Mouse (Mus musculus): ENCODE measurements around the gene Golim4. TPM values are rescaled to one million over a fixed set of nuclear protein-coding genes. Genes with fewer than 3 reads are reported as not detected.
"Not testable (repeated sequence)": the region's sequence is repeated elsewhere in the genome, so short reads cannot be mapped to it uniquely, and the experiment has no call there.

Golim4 gene
- 16.6 and 16.9 TPM in 2 replicates for polyA plus RNA-seq (2015; fragmentation: Nextera tagmentation; extraction: Ambion mirVana)

DNA sequence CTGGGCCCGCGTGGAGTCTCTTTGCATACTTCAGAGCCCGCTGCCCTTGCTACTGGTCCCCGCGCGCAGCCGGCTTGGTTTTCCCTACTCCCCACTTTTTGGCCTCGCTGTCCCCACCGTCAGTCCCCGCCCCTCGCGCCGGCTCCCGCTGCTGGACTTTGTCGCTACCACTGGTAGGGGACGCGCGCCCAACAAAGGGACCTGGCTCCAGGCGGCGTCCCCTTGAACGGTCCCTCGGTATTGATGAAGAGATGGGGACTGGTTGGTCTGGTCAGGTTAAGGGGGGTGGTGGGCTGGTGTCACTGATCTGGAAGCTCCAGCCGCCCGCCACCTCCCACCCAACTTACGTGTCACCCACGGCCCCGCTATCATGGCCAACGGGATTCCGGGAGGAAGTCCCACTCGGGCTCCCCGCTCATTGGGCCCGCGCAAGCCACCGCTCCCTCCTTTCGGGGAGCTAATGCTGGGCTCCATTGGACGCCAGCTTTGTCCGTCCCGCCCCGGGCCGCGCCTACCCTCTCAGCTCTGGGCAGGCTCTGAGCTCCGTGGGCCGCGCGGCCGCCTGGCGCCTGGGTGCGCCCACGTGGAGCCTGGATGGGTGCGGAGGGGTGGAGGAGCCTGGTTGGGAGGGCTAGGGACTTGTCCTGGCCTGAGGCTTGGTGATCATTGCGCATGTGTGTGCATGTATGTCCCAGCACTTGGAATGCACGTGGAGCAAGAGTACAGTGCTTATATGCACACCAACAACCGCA lies at the start of gene Golim4:
TSS of gene Golim4 (minus strand) at position 399 of the 752 bp plus-strand sequence.
- peak; percentile 86 for DNase-seq (ENCODE audit: low spot score)

DNA sequence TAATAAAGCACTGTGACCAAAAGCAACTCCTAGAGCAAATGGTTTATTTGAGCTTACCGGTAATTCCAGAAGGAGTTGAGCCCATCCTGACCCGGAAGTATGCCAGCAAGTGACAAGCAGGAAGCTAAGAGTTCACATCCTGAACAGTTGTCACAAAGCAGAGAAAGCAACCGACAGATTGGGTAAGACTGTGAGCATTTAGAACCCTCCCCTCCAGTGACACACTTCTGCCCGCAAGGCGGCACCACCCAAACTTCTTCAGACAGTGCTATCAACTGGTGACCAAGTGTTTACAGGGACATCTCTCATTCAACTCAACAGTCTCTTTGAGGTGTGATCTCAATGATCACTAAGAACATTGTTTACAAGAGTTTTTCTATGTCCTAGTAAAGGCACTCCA lies 48.9 kb upstream of the Golim4 start:
- DNase-seq (ENCODE audit: low spot score) = no peak

DNA sequence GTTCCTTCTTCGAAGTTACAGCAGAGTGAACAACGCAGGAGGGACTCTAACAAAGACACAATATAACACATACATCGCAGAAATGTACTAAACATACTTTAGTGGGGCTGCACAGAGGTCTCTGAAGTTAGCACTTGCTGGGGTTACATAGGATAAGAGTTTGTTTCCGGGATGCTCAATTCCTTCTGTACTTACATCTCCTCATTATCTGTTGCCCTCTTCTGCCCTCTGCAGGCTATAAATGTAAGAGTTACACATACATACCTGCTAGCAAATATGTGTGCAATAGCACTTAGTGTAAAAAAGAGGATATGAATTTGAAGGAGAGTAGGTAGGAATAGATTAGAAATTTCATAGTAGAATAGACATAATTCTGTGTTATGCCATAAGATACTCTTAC lies 44.4 kb upstream of the Golim4 start:
- peak; percentile 43 for DNase-seq (ENCODE audit: low spot score)

DNA sequence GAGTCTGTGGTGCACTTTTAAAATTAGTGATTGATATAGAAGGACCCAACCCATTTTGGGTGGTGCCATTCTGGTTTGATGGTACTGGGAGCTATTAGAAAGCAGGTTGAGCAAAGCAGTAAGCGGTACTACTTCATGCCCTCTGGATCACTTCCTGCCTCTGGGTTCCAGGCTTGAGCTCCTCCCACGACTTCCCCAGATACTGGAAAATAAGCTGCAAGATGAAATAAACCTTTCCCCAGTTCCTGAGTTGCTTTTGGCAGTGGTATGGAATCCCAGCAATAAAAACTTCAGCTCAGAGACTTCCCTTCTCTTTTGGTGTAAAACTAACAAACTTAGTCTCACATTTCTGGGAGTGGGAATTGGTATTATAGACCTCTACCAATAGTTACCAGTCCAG lies 43.7 kb upstream of the Golim4 start:
- DNase-seq (ENCODE audit: low spot score) = no peak

DNA sequence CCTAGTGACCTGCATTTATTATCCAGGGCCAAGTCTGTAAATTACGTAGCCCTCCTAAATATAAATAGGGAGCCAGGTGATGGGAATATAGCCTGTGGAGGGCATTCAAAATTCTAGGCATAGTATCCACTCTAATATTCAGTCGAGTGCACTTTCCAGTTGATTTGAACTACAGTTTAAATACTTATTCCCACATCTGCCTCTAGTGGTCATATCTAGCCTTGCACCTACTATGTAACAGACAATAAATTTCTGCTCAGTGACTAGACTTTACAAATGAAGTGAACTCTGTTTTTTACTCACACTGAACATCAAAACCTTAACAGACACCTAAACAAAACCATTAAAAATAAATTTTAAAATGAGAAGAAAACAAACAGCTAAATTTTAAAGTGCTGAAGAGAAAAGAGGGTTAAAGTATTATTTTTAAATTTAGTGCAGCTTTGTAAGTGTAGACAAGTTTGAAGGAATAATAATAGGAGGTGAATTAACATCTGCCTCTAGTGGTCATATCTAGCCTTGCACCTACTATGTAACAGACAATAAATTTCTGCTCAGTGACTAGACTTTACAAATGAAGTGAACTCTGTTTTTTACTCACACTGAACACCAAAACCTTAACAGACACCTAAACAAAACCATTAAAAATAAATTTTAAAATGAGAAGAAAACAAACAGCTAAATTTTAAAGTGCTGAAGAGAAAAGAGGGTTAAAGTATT lies 24.4 kb upstream of the Golim4 start:
- not testable (repeated sequence) for DNase-seq (ENCODE audit: low spot score)

DNA sequence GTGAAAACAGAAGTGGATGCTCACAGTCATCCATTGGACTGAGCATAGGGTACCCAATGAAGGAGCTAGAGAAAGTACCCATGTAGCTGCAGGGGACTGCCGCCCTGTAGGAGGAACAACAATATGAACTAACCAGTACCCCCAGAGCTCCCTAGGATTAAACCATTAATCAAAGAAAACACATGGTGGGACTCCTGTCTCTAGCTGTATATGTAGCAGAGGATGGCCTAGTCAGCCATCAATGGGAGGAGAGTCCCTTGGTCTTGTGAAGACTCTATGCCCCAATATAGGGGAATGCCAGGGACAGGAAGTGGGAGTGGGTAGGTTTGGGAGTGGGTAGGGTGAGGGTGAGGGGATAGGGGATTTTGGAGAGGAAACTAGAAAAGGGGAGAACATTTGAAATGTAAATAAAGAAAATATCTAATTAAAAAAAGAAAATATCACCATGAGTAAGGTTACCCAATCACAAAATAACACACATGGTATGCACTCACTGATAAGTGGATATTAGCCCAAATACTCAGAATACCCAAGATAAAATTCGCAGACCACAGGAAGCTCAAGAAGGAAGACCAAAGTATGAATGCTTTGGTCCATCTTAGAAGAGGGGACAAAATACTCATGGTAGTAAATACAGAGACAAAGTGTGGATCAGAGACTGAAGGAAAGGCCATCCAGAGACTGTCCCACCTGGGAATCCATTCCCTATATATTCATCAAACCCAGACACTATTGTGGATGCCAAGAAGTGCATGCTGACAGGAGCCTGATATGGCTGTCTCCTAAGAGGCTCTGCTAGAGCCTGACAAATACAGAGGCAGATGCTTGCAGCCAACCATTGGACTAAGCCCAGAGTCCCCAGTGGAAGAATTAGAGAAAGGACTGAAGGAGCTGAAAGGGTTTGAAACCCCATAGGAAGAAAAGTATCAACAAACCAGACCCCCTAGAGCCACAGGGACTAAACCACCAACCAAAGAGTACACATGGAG lies 6.3 kb upstream of the Golim4 start:
- DNase-seq (ENCODE audit: low spot score) = not testable (repeated sequence)

DNA sequence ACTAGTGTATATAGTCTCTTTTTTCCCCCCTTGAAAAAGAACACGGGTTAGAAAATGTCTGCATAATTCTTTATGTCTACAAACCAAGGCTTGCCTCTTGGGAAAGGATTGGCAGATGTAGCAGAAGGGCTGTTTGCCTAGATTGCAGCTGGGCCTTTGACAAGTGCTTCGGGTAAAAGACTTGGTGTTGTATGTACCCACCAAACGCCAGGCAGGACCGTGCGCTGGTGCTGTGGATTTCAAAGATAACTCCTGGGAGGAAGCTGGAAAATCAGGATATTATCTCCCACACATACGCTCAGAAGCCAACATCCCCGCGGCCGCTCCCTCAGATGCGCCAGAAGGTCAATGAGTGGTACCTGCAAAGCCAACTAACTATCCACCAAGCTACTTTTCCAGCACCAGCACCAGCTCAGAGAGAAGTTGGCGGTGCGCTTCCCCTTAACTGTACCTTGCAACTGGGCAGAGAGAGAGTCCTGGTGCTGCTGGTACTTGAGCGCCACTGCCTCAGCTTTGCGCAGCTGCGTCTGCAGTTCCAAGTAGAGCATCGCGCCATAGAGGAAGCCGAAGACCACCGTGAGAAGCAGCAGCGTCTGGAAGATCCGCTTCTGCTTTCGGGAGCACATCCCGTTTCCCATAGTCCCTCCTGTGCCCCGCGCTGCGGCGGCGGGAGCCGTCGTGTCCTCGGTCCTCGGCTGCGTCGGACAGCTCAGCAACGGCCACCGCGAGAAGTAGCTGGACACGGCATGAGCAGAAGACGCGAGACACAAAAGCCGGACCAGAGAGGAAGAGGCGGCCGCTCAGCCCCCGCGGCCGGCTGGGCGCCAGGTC lies 873 bp downstream of the Golim4 start:
- peak; percentile 55 for DNase-seq (ENCODE audit: low spot score)

DNA sequence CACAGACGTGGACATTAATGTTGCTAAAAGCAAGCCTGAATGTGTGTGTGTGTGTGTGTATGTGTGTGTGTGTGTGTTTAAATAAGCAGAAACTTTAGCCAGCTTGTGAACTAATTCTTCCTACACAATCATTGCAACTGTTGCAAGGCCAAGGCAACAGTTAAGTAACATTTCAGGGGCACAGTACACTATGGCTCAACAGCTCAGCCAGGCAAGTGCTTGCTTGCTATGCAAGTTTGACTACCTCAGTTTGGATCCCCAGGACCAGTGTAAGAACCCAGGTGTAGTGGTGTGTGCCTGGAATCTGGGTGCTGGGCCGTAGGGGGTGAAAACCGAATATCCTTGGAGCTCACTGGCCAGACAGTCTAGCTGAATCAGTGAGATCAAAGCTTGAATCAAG lies 2.6 kb downstream of the Golim4 start:
- DNase-seq (ENCODE audit: low spot score) = no peak

DNA sequence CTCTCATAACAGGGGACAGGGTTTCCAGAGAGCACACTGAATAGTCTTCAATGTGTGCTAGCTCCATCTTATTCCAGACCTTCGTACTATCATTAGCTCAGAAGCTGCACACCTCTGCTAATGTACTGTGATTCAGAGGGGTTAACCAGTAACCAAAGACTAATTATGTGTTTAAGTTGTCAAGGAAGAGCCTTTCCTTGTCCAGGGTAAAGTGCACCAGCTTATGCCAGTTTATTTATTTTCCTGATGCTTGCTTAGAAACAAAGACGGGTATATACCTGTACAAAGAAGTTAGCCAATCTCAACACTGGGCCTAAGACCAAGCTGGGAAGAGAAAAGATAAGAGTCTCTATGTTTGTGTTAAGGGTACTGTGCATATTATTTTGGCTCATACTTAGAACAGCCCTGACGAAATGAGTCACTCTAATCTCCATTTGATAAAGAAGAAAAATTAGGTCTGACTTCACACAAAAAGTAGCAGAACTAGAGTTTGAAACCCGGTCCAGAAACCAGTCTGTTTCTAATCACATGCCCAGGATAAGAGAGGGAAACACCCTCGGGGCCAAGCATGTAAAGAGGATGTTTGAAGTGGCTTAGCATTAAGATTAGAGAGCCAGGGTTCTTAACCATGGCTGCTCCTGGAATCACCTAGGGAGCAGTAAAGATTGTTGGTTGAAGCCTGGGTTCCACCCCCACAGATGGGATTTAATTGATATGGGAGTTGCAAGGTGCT lies 4.3 kb downstream of the Golim4 start:
- DNase-seq (ENCODE audit: low spot score) = no peak

DNA sequence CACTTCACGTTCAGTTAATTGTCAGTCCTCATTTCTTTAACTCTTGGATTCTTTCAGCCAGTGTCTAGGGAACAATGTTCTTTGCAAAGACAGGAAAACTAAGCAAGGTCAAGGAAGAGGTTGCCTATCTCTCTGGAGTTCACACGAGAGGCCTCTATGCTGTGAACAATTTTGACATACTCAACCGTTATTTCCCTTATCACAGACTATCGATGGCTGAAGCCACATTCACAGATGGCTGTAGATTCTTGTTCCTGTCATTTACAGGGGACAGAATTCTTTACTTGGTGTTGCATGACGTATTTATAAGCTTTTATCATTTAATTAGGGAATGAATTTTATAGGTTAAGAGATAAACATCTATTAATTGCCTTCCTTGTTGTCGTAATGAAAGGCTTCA lies 5.9 kb downstream of the Golim4 start:
- DNase-seq (ENCODE audit: low spot score) = no peak

DNA sequence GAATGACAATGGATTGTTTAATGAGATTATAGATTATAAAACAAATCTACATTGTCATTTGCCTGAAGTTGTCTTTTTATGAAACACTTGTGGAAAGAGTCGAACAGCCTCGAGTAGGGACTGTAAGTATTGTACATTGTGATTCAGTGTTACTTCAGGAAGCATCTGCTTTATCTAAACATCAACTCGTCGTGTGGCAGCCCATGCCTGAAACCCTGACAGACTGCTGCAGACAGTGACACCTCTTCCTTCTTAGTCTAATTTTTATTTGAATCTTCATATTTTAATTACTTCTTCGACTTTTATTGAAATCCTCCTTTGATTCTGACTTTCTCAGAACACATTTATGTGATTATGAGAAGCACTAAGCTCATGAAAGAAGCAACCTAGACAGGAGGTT lies 7.4 kb downstream of the Golim4 start:
- no peak for DNase-seq (ENCODE audit: low spot score)

DNA sequence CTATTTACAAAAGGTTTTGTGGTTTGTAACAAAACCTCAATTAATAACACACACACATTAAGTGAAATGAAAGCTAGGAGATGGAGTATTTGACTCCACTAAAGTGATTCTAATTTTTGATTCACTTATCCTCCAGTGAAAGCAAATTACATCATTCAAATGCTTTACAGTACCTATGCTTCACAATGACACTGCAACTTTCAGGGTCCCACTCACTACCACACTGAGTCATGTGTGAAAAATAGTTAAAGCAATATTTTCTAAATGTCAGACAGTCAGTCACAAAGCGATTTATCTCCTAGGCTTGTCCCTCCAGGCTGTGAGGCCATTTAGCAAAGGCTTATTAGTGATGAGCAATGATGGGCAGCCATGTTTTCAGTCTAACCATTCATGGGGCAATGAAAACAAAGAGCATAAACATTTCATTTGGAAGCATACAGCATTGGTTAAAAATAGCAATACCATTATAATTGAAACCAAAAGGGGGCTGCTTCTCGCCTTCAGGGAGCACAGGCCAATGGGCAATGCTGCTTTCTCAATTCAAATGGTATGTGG lies 8.1 kb downstream of the Golim4 start:
- DNase-seq (ENCODE audit: low spot score) = no peak

DNA sequence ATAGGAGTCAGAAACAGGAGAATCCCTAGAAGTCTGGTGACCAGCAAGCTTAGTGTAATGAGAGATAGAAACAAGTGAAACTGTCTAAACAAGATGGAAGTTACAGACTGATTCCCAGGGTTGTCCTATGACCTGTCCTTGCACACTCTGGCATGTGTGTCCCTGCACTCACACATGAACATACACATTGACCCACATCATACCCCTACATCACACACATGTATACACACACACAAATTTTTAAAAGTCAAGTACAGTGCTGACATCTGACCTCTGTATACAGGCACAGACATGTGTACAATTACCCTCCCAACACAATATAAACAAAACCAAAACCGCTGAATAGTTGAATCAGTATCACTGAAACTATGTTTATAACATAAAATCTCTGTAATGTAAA lies 8.7 kb downstream of the Golim4 start:
- DNase-seq (ENCODE audit: low spot score) = no peak

DNA sequence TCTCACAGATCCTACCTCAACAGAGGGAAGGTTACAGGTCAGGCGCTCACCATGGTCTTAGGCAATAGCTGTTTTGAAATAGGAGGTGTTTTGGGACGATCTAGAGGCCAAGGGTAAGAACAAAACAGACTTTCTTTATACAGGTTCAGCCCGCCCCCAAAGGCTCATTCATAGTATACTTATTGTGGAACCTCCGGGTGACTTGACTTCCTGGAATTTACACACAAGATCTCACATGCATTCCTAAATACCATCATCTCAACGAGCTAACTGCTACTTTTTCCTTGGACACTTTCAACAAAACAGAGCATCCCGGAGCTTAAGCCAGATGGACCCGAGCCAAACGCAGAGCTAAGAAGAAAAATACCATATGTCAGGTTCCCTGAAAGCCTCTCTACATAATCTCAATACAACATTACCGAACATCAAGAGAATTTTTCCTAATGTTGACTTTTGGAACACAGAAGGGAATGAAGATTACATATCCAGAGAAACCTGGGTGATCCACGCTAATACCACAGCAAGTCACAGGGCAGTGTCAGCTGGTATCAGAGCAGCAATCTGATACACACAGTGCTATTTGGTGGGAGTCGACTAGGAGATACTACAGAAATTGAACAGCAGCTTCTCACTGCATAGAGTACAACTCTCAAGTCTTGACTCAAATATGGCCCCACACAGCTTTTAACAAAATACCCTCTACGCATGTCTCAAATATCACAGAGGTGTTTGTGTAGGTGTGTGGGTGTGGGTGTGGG lies 14.3 kb downstream of the Golim4 start:
- no peak for DNase-seq (ENCODE audit: low spot score)

DNA sequence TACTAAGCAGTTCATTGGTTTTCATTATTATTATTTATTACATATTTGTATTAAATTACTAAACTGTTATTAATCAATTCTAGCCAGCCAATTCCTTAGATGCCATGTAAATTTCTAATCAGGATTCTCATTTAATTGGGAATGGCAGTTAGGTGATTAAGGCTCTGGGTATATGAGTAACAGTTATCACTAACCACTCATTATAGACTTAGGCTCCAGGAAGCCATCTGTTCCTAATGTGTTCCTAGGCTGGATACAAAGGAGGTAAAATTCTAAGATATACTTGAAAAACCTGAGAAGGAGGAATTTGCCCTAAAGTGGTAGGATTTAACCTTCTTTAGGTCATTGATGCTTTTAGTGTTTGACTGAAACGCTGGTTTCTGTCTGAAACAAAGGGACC lies 14.9 kb downstream of the Golim4 start:
- DNase-seq (ENCODE audit: low spot score) = no peak

DNA sequence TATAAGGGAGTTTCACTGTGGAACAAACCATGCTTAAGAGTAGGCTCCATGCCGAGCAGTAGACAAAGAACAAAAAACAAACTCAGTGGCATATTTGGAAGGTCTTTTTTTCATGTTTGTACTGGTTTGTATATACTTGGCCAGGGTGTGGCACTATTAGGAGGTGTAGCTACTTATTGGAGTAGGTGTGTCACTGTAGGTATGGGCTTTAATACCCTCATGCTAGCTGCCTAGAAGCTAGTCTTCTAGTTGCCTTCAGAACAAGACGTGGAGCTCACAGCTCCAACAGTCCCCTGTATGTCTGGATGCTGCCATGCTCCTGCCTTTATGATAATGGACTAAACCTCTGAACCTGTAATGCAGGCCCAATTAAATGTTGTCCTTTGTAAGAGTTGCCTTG lies 20.6 kb downstream of the Golim4 start:
- no peak for DNase-seq (ENCODE audit: low spot score)

DNA sequence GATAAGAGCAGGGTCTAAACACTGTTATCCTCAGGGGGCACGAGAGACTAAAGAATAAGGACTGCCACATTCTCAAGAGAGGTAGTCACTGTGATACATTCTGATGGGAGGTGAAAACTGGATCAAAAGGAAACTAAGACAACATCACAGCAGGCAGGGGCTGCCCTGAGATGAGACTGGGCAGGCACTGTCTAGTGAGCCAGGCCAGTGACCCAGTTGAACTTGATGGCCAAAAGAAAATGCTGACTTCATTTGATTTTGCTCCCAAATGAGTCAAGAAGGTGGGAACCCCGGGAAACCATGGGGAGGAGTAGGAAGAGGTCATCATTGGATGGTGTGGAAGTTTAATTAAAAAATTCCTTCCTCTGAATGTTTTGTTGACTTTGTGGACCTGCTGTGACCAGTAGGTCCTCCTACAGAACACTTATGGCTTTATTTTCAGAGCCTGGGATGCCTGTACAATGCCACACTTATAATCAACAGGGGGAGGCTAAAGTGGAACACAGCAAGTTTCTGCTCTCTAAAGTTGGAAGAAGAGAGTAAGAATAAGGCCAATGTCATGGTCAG lies 26.0 kb downstream of the Golim4 start:
- no peak for DNase-seq (ENCODE audit: low spot score)

DNA sequence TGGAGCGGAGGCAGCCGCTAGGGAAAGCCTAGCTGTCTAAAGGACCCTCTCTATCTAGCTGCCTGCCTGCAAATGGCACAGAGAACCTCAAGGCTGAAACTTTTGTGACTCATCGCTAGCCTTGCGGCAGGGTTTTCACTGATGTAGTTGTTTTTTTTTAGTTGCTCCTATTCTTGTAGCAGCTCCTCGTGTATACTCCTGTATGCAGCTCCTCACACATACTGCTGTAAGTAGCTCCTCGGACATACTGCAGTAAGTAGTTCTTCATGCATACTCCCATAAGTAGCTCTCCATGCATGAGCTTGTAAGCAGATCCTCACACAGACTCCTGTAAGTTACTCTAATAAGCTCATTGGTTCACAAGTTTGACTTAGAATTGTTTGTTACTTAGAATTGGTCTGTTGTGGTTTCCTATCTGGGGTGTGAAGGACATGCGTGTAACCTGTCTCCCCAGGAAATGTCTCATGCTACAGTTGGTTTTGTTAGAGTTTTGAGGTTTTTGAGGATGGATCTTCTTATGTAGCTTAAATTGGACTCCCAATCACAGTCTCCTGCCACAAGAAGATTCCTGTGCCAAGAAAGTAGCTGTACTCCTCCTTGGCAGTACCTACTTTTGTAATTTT lies 26.7 kb downstream of the Golim4 start:
- DNase-seq (ENCODE audit: low spot score) = no peak

Measured in thymus, postnatal 0 days (tissue).